Mouse (Mus musculus) heart, embryonic 14.5 days (tissue): Measurements from ENCODE around the gene Akap8l. TPM values are rescaled to one million over a fixed set of nuclear protein-coding genes. Genes with fewer than 3 reads are reported as not detected.

ENCODE experiments used
- ATAC-seq: fragments of 200-750 bp; cut with Nextera tagmentation; 2 replicates; pipeline ENCODE4 v1.8.0; 2017; ENCODE audit warnings: low read depth, moderate TSS enrichment; ENCODE audit not compliant: insufficient number of reproducible peaks, insufficient read depth, low FRiP score
- H3K27ac ChIP-seq, 2 experiments: fragments of 200-500 bp in 1 of 2; fragments of 300-500 bp in 1 of 2; sonication (generic) in 1 of 2; replicated peaks in 1 of 2; 2 replicates each; pipeline ENCODE4 v1.5.1; 2012 to 2014; ENCODE audit warnings: low read depth in 2 of 2, low read length in 2 of 2, control low read depth in 1 of 2, mild to moderate bottlenecking in 1 of 2, mixed read lengths in 1 of 2; ENCODE audit not compliant: control insufficient read depth in 1 of 2, insufficient read depth in 1 of 2
- H3K27me3 ChIP-seq: fragments of 300-500 bp; sonication (generic); 2 replicates; pipeline ENCODE4 v1.6.1; 2014; ENCODE audit warnings: mild to moderate bottlenecking, low read length, control low read depth; ENCODE audit not compliant: control insufficient read depth, insufficient read depth
- H3K36me3 ChIP-seq: fragments of 300-500 bp; sonication (generic); 2 replicates; pipeline ENCODE4 v1.6.1; 2014; ENCODE audit warnings: mild to moderate bottlenecking, control low read depth, low read length, mixed read lengths; ENCODE audit not compliant: control insufficient read depth, insufficient read depth
- H3K4me1 ChIP-seq, 2 experiments: fragments of 200-500 bp in 1 of 2; fragments of 300-500 bp in 1 of 2; sonication (generic) in 1 of 2; 2 replicates each; pipeline ENCODE4 v1.6.1; 2012 to 2014; ENCODE audit warnings: low read length in 2 of 2, control low read depth in 1 of 2, mixed read lengths in 1 of 2; ENCODE audit not compliant: control insufficient read depth in 2 of 2, insufficient read depth in 2 of 2
- H3K4me2 ChIP-seq: fragments of 300-500 bp; sonication (generic); 2 replicates; pipeline ENCODE4 v1.6.1; 2014; ENCODE audit warnings: mild to moderate bottlenecking, low read length
- H3K4me3 ChIP-seq, 2 experiments: fragments of 200-500 bp in 1 of 2; fragments of 300-500 bp in 1 of 2; sonication (generic) in 1 of 2; 2 replicates each; pipeline ENCODE4 v1.5.1; 2012 to 2014; ENCODE audit warnings: low read length in 2 of 2, mild to moderate bottlenecking in 2 of 2, control low read depth in 1 of 2, low read depth in 1 of 2, moderate library complexity in 1 of 2; ENCODE audit not compliant: control insufficient read depth in 1 of 2, insufficient read depth in 1 of 2
- H3K9ac ChIP-seq: fragments of 300-500 bp; sonication (generic); 2 replicates; pipeline ENCODE4 v1.6.1; 2014; ENCODE audit warnings: mild to moderate bottlenecking, low read length
- H3K9me3 ChIP-seq: fragments of 300-500 bp; sonication (generic); 2 replicates; pipeline ENCODE4 v1.6.1; 2016; ENCODE audit warnings: low read length, control low read depth; ENCODE audit not compliant: control insufficient read depth
- WGBS: fragments of 180-500 bp; shearing (Covaris S2); extraction: QIAGEN DNeasy Blood & Tissue Kit; methylation state at CpG from one replicate; pipeline ENCODE4 v1.1.7; 2014; 5-methylcytosine and 5-hydroxymethylcytosine counted together
- polyA plus RNA-seq: library from polyadenylated mRNA; unstranded; fragments of >200 nt; fragmentation: Nextera tagmentation; extraction: Ambion mirVana; gene quantifications from 2 replicates; pipeline ENCODE4 v1.2.1, GENCODE M21; 2014

Akap8l gene
- polyA plus RNA-seq, 1 experiment from 2014 or later = 84.1 TPM

- 87% methylated on average over 3 of the region's 3 CpGs for WGBS
- H3K36me3 ChIP-seq = peaks cover 60% of the 10 kb centered on the region
- no peak for ATAC-seq
Observed at GRCm38 (mm10) chr17:32317708-32318107, 32.7 kb downstream of the Akap8l start.

GRCm38 (mm10) chr17:32317032-32317431 is 33.4 kb downstream of the Akap8l start:
- Histone ChIP-seq H3K4me3 (no peak overlapping the region), H3K9me3 (no peaks in the 10 kb centered on the region), H3K4me1 (peaks cover 2 to 15% of the 10 kb centered on the region in 2 experiments; a peak in 3 of 4 replicates), H3K36me3 (peaks cover 67% of the 10 kb centered on the region), H3K9ac (no peak overlapping the region), H3K27ac (no peak overlapping the region), H3K27me3 (no peaks in the 10 kb centered on the region), H3K4me2 (no peak overlapping the region)
- 95% methylated on average over 8 of the region's 8 CpGs for WGBS
- ATAC-seq = no peak

More at GRCm38 (mm10) chr17:32317708-32318107, 32.7 kb downstream of the Akap8l start:
- Histone ChIP-seq H3K4me1 (peaks cover 3 to 18% of the 10 kb centered on the region in 2 experiments; a peak in 3 of 4 replicates), H3K9ac (no peak overlapping the region), H3K27me3 (no peaks in the 10 kb centered on the region), H3K4me2 (no peak overlapping the region), H3K9me3 (no peaks in the 10 kb centered on the region), H3K27ac (no peak overlapping the region), H3K4me3 (no peak overlapping the region)

GRCm38 (mm10) chr17:32315560-32315959 is 34.8 kb downstream of the Akap8l start:
- no peak for ATAC-seq
- Histone ChIP-seq H3K4me1 (peaks cover 2 to 11% of the 10 kb centered on the region in 2 experiments; a peak in 3 of 4 replicates), H3K27ac (no peak overlapping the region)

GRCm38 (mm10) chr17:32313892-32314291 is 36.5 kb downstream of the Akap8l start:
- peaks cover 0 to 6% of the 10 kb centered on the region in 2 experiments; a peak in 2 of 4 replicates for H3K4me1 ChIP-seq
- peaks cover 98% of the 10 kb centered on the region for H3K36me3 ChIP-seq
- H3K27ac ChIP-seq = no peak overlapping the region
- no peak overlapping the region for H3K4me2 ChIP-seq
- H3K9ac ChIP-seq = no peak overlapping the region
- no peaks in the 10 kb centered on the region for H3K27me3 ChIP-seq
- no peak for ATAC-seq
- no peak overlapping the region for H3K4me3 ChIP-seq
- WGBS = 60% methylated on average over 5 of the region's 5 CpGs
- no peaks in the 10 kb centered on the region for H3K9me3 ChIP-seq

More at GRCm38 (mm10) chr17:32315560-32315959, 34.8 kb downstream of the Akap8l start:
- no peak overlapping the region for H3K9ac ChIP-seq
- no peaks in the 10 kb centered on the region for H3K9me3 ChIP-seq
- no peak overlapping the region for H3K4me3 ChIP-seq
- H3K27me3 ChIP-seq = no peaks in the 10 kb centered on the region
- peaks cover 81% of the 10 kb centered on the region for H3K36me3 ChIP-seq
- H3K4me2 ChIP-seq = no peak overlapping the region
- WGBS = 89% methylated on average over 5 of the region's 5 CpGs

GRCm38 (mm10) chr17:32312801-32313200 is 37.6 kb downstream of the Akap8l start:
- ATAC-seq = no peak
- peaks cover 100% of the 10 kb centered on the region for H3K36me3 ChIP-seq
- WGBS = 92% methylated on average over 8 of the region's 8 CpGs
- H3K4me2 ChIP-seq = no peak overlapping the region
- H3K4me3 ChIP-seq = no peak overlapping the region
- H3K9me3 ChIP-seq = no peaks in the 10 kb centered on the region
- H3K27ac ChIP-seq = no peak overlapping the region
- no peaks in the 10 kb centered on the region for H3K4me1 ChIP-seq
- no peaks in the 10 kb centered on the region for H3K27me3 ChIP-seq
- no peak overlapping the region for H3K9ac ChIP-seq

- Histone ChIP-seq H3K4me1 (no peaks in the 10 kb centered on the region), H3K27me3 (no peaks in the 10 kb centered on the region), H3K9ac (no peak overlapping the region), H3K36me3 (peaks cover 100% of the 10 kb centered on the region), H3K27ac (no peak overlapping the region), H3K9me3 (no peaks in the 10 kb centered on the region), H3K4me3 (no peak overlapping the region), H3K4me2 (no peak overlapping the region)
- no peak for ATAC-seq
- WGBS = 88% methylated on average over 4 of the region's 4 CpGs
Observed at GRCm38 (mm10) chr17:32307963-32308362, 42.4 kb downstream of the Akap8l start.

- H3K27ac ChIP-seq = no peak overlapping the region
- H3K4me1 ChIP-seq = no peaks in the 10 kb centered on the region
- H3K9me3 ChIP-seq = no peaks in the 10 kb centered on the region
- H3K27me3 ChIP-seq = no peaks in the 10 kb centered on the region
- no peak for ATAC-seq
- peaks cover 2% of the 10 kb centered on the region; the same call in 1 of the 2 replicates for H3K36me3 ChIP-seq
- WGBS = 88% methylated on average over 1 of the region's 1 CpGs
- H3K9ac ChIP-seq = no peak overlapping the region
- no peak overlapping the region for H3K4me3 ChIP-seq
- H3K4me2 ChIP-seq = no peak overlapping the region
Observed at GRCm38 (mm10) chr17:32298125-32298524, 52.3 kb downstream of the Akap8l start.

GRCm38 (mm10) chr17:32295901-32296300 is 54.5 kb downstream of the Akap8l start:
- Histone ChIP-seq H3K27me3 (no peaks in the 10 kb centered on the region), H3K36me3 (no peaks in the 10 kb centered on the region), H3K4me2 (no peak overlapping the region), H3K9ac (no peak overlapping the region), H3K27ac (no peak overlapping the region), H3K4me1 (no peaks in the 10 kb centered on the region), H3K9me3 (no peaks in the 10 kb centered on the region), H3K4me3 (no peak overlapping the region)
- ATAC-seq = no peak
- 76% methylated on average over 2 of the region's 2 CpGs for WGBS
